ENCODE assay signal across 9 mouse cellular contexts in genomic region chr12:32989731-32990130, GRCm38 (mm10). TPM values are rescaled to one million over a fixed set of nuclear protein-coding genes. Genes with fewer than 3 reads are reported as not detected.
A peak's percentile ranks its signal among the peaks of the same experiment; 100 is the strongest.
DNase-seq lines count a peak whose midpoint lies in the region; ATAC-seq lines count a peak whose summit lies in the region.
"Had no signal": no experiment of that assay in that cellular context is flagged by ENCODE, and none has a peak within 500 bp of the region (broad histone marks: within the 10 kb centered on the region; RNA-seq: fewer than 3 reads in every experiment).

No protein-coding gene starts in this region.

- H3K36me3 ChIP-seq in kidney, embryonic 15.5 days: no peaks in the 10 kb centered on the region
- no peaks in the 10 kb centered on the region for H3K36me3 ChIP-seq in hindbrain, embryonic 12.5 days
- H3K36me3 ChIP-seq: limb, embryonic 15.5 days had no signal

- peaks cover 5% of the 10 kb centered on the region; the same call in 1 of the 2 replicates for H3K4me1 ChIP-seq in kidney, embryonic 15.5 days
- H3K4me1 ChIP-seq in hindbrain, embryonic 12.5 days: no peaks in the 10 kb centered on the region

- no peaks in the 10 kb centered on the region for H3K27me3 ChIP-seq in kidney, embryonic 15.5 days
- H3K27me3 ChIP-seq in hindbrain, embryonic 12.5 days: no peaks in the 10 kb centered on the region
- H3K27me3 ChIP-seq: limb, embryonic 15.5 days had no signal

- H3K27ac ChIP-seq in kidney, embryonic 15.5 days: no peak overlapping the region
- no peak overlapping the region for H3K27ac ChIP-seq in hindbrain, embryonic 12.5 days
- H3K27ac ChIP-seq: limb, embryonic 15.5 days had no signal

- 59% methylated on average over 12 of the region's 12 CpGs for whole genome bisulfite sequencing in kidney, embryonic 15.5 days
- WGBS in hindbrain, embryonic 12.5 days: 73% methylated on average over 12 of the region's 12 CpGs

- peak; percentile 94 for DNase-seq in heart, adult 11 months
- no peak for DNase-seq in heart, adult 8-10 months (ENCODE audit: low spot score)
- peak; percentile 34 for DNase-seq in urinary bladder, postnatal 14 days (ENCODE audit: low spot score)
- DNase-seq in urinary bladder, postnatal 10 days (ENCODE audit: low spot score): no peak
- no peak for DNase-seq in ovary, postnatal 14 days (ENCODE audit: low spot score)
- DNase-seq in cerebellum, adult 11 months: no peak

- no peaks in the 10 kb centered on the region for H3K9me3 ChIP-seq in kidney, embryonic 15.5 days (replicated peaks)
- no peaks in the 10 kb centered on the region for H3K9me3 ChIP-seq in hindbrain, embryonic 12.5 days (replicated peaks)
- H3K9me3 ChIP-seq: limb, embryonic 15.5 days had no signal

- H3K9ac ChIP-seq in kidney, embryonic 15.5 days: no peak overlapping the region
- no peak overlapping the region for H3K9ac ChIP-seq in hindbrain, embryonic 12.5 days
- H3K9ac ChIP-seq: limb, embryonic 15.5 days had no signal

- 0 out of 2 replicates have a peak overlapping the region, but pooled peaks have one; percentile 4 for H3K4me2 ChIP-seq in kidney, embryonic 15.5 days
- H3K4me2 ChIP-seq in hindbrain, embryonic 12.5 days (replicated peaks): no peak overlapping the region
- H3K4me2 ChIP-seq: limb, embryonic 15.5 days had no signal

- peak; percentile 56; the same call in 1 of the 2 replicates for ATAC-seq in kidney, embryonic 15.5 days (replicated peaks; ENCODE audit: low FRiP score)
- ATAC-seq in hindbrain, embryonic 12.5 days (ENCODE audit: low FRiP score): no peak

- no peak overlapping the region for H3K4me3 ChIP-seq in kidney, embryonic 15.5 days (replicated peaks)
- H3K4me3 ChIP-seq in hindbrain, embryonic 12.5 days: no peak overlapping the region
- H3K4me3 ChIP-seq: limb, embryonic 15.5 days had no signal

RNA-seq across cellular contexts. Expression of gene Sypl, which starts 36.0 kb away (rescaled TPM):
- 10 to 100 TPM; 77.2 to 85.1 (median 80.7) TPM for total RNA-seq in heart, adult 8-10 months (2022)
- 118 and 131 TPM in 2 replicates for polyA plus RNA-seq in kidney, embryonic 15.5 days (2015; fragmentation: Nextera tagmentation; extraction: Ambion mirVana)
- 50.9 and 54.5 TPM in 2 replicates for polyA plus RNA-seq in hindbrain, embryonic 12.5 days (2016; fragmentation: Nextera tagmentation; extraction: Ambion mirVana)

Comparison
In these comparisons a context has a peak if more than half of its experiments do, and no peak if none do; other contexts are left out.
1. DNase-seq: peak in heart, adult 11 months (single experiment) and urinary bladder, postnatal 14 days (single experiment); none in heart, adult 8-10 months (single experiment), urinary bladder, postnatal 10 days (single experiment), ovary, postnatal 14 days (single experiment) and cerebellum, adult 11 months (single experiment).